Mouse (Mus musculus) neural tube, embryonic 12.5 days (tissue): ENCODE data around the gene Bmp5. TPM values are rescaled to one million over a fixed set of nuclear protein-coding genes. Genes with fewer than 3 reads are reported as not detected.
"Not testable (repeated sequence)": the region's sequence is repeated elsewhere in the genome, so short reads cannot be mapped to it uniquely, and the experiment has no call there.

Source experiments
- ATAC-seq: fragments of 200-750 bp; cut with Nextera tagmentation; 2 replicates; pipeline ENCODE4 v1.8.0; 2017; ENCODE audit warnings: low read depth, mild to moderate bottlenecking, moderate TSS enrichment, moderate library complexity; ENCODE audit not compliant: low FRiP score
- H3K27ac ChIP-seq: fragments of 300-500 bp; sonication (generic); 2 replicates; pipeline ENCODE4 v1.5.1; 2016
- H3K27me3 ChIP-seq: fragments of 300-500 bp; sonication (generic); replicated peaks from 2 replicates; pipeline ENCODE4 v1.6.1; 2016; ENCODE audit warnings: mild to moderate bottlenecking
- H3K36me3 ChIP-seq: fragments of 300-500 bp; sonication (generic); 2 replicates; pipeline ENCODE4 v1.6.1; 2016; ENCODE audit warnings: mild to moderate bottlenecking
- H3K4me1 ChIP-seq: fragments of 300-500 bp; sonication (generic); 2 replicates; pipeline ENCODE4 v1.6.1; 2016
- H3K4me2 ChIP-seq: fragments of 300-500 bp; sonication (generic); replicated peaks from 2 replicates; pipeline ENCODE4 v1.6.1; 2016; ENCODE audit warnings: mild to moderate bottlenecking
- H3K4me3 ChIP-seq: fragments of 300-500 bp; sonication (generic); 2 replicates; pipeline ENCODE4 v1.5.1; 2016
- H3K9ac ChIP-seq: fragments of 300-500 bp; sonication (generic); 2 replicates; pipeline ENCODE4 v1.6.1; 2016; ENCODE audit warnings: mild to moderate bottlenecking
- H3K9me3 ChIP-seq: fragments of 300-500 bp; sonication (generic); 2 replicates; pipeline ENCODE4 v1.6.1; 2016; ENCODE audit warnings: mild to moderate bottlenecking
- WGBS: fragments of 180-500 bp; shearing (Covaris S2); methylation state at CpG from one replicate; pipeline ENCODE4 v1.1.7; 2016; 5-methylcytosine and 5-hydroxymethylcytosine counted together
- polyA plus RNA-seq: library from polyadenylated mRNA; unstranded; fragments of >200 nt; fragmentation: Nextera tagmentation; extraction: Ambion mirVana; gene quantifications from 2 replicates; pipeline ENCODE4 v1.2.1, GENCODE M21; 2016

Gene Bmp5
- polyA plus RNA-seq, 1 experiment from 2014 or later: 5.3 TPM

GRCm38 (mm10) chr9:75785959-75786358 lies 10.8 kb downstream of the Bmp5 start:
- Histone ChIP-seq H3K9me3 (no peaks in the 10 kb centered on the region), H3K4me2 (no peak overlapping the region), H3K27ac (no peak overlapping the region), H3K4me3 (no peak overlapping the region), H3K4me1 (peaks cover 5% of the 10 kb centered on the region; the same call in 1 of the 2 replicates), H3K9ac (no peak overlapping the region), H3K36me3 (no peaks in the 10 kb centered on the region), H3K27me3 (no peaks in the 10 kb centered on the region)
- no peak for ATAC-seq
- 79% methylated on average over 5 of the region's 5 CpGs for WGBS

GRCm38 (mm10) chr9:75787121-75787520 lies 12.0 kb downstream of the Bmp5 start:
- ATAC-seq: no peak
- Histone ChIP-seq H3K27ac (no peak overlapping the region), H3K4me1 (no peaks in the 10 kb centered on the region), H3K36me3 (no peaks in the 10 kb centered on the region), H3K9ac (no peak overlapping the region), H3K4me3 (no peak overlapping the region), H3K9me3 (no peaks in the 10 kb centered on the region), H3K27me3 (no peaks in the 10 kb centered on the region), H3K4me2 (no peak overlapping the region)
- WGBS: 93% methylated on average over 15 of the region's 15 CpGs

GRCm38 (mm10) chr9:75789879-75790428 lies 14.8 kb downstream of the Bmp5 start:
- ATAC-seq: peak; percentile 48; the same call in 1 of the 2 replicates
- no peak overlapping the region for H3K4me3 ChIP-seq
- H3K27me3 ChIP-seq: no peaks in the 10 kb centered on the region
- WGBS: 35% methylated on average over 7 of the region's 7 CpGs
- H3K4me2 ChIP-seq: no peak overlapping the region
- no peaks in the 10 kb centered on the region for H3K36me3 ChIP-seq
- no peaks in the 10 kb centered on the region for H3K4me1 ChIP-seq
- no peaks in the 10 kb centered on the region for H3K9me3 ChIP-seq
- no peak overlapping the region for H3K9ac ChIP-seq
- no peak overlapping the region for H3K27ac ChIP-seq

- H3K27me3 ChIP-seq: no peaks in the 10 kb centered on the region
- H3K4me2 ChIP-seq: no peak overlapping the region
- H3K36me3 ChIP-seq: no peaks in the 10 kb centered on the region
- 93% methylated on average over 6 of the region's 6 CpGs for WGBS
- no peak for ATAC-seq
- no peak overlapping the region for H3K27ac ChIP-seq
- no peaks in the 10 kb centered on the region for H3K4me1 ChIP-seq
- H3K9me3 ChIP-seq: no peaks in the 10 kb centered on the region
- no peak overlapping the region for H3K4me3 ChIP-seq
- H3K9ac ChIP-seq: no peak overlapping the region
These were observed 29.8 kb downstream of the Bmp5 start for GRCm38 (mm10) chr9:75804940-75805339.

- H3K27me3 ChIP-seq, ATAC-seq, H3K9ac ChIP-seq, H3K4me2 ChIP-seq, H3K4me3 ChIP-seq, H3K9me3 ChIP-seq, H3K36me3 ChIP-seq, H3K4me1 ChIP-seq, H3K27ac ChIP-seq: not testable (repeated sequence)
- WGBS: 94% methylated on average over 4 of the region's 4 CpGs
These were observed 33.0 kb downstream of the Bmp5 start for GRCm38 (mm10) chr9:75808179-75808578.

- 90% methylated on average over 7 of the region's 7 CpGs for WGBS
- no peaks in the 10 kb centered on the region for H3K27me3 ChIP-seq
- no peak overlapping the region for H3K27ac ChIP-seq
- ATAC-seq: no peak
- no peak overlapping the region for H3K4me2 ChIP-seq
- no peaks in the 10 kb centered on the region for H3K36me3 ChIP-seq
- no peaks in the 10 kb centered on the region for H3K9me3 ChIP-seq
- H3K9ac ChIP-seq: no peak overlapping the region
- no peaks in the 10 kb centered on the region for H3K4me1 ChIP-seq
- no peak overlapping the region for H3K4me3 ChIP-seq
These were observed 33.5 kb downstream of the Bmp5 start for GRCm38 (mm10) chr9:75808659-75809058.

- Histone ChIP-seq H3K27me3 (no peaks in the 10 kb centered on the region), H3K9ac (no peak overlapping the region), H3K4me1 (no peaks in the 10 kb centered on the region), H3K4me2 (no peak overlapping the region), H3K36me3 (no peaks in the 10 kb centered on the region), H3K4me3 (no peak overlapping the region), H3K9me3 (no peaks in the 10 kb centered on the region), H3K27ac (no peak overlapping the region)
- 92% methylated on average over 1 of the region's 1 CpGs for WGBS
- no peak for ATAC-seq
These were observed 40.0 kb downstream of the Bmp5 start for GRCm38 (mm10) chr9:75815161-75815560.

- Histone ChIP-seq H3K27ac (no peak overlapping the region), H3K27me3 (no peaks in the 10 kb centered on the region), H3K4me1 (no peaks in the 10 kb centered on the region), H3K4me3 (no peak overlapping the region), H3K9ac (no peak overlapping the region), H3K36me3 (no peaks in the 10 kb centered on the region), H3K9me3 (no peaks in the 10 kb centered on the region), H3K4me2 (no peak overlapping the region)
- WGBS: 76% methylated on average over 5 of the region's 5 CpGs
- no peak for ATAC-seq
These were observed 43.2 kb downstream of the Bmp5 start for GRCm38 (mm10) chr9:75818400-75818799.

- 69% methylated on average over 9 of the region's 9 CpGs for WGBS
- Histone ChIP-seq H3K36me3 (no peaks in the 10 kb centered on the region), H3K9me3 (no peaks in the 10 kb centered on the region), H3K27me3 (no peaks in the 10 kb centered on the region), H3K4me3 (no peak overlapping the region), H3K27ac (no peak overlapping the region), H3K9ac (no peak overlapping the region), H3K4me1 (no peaks in the 10 kb centered on the region; the same call in 1 of the 2 replicates), H3K4me2 (no peak overlapping the region)
- ATAC-seq: peak; percentile 53; the same call in 1 of the 2 replicates
These were observed 57.3 kb downstream of the Bmp5 start for GRCm38 (mm10) chr9:75832468-75832867.

GRCm38 (mm10) chr9:75833189-75833732 lies 58.1 kb downstream of the Bmp5 start:
- H3K36me3 ChIP-seq: no peaks in the 10 kb centered on the region
- H3K9ac ChIP-seq: no peak overlapping the region
- no peak overlapping the region for H3K4me2 ChIP-seq
- H3K4me3 ChIP-seq: no peak overlapping the region
- WGBS: 82% methylated on average over 5 of the region's 5 CpGs
- no peaks in the 10 kb centered on the region for H3K27me3 ChIP-seq
- H3K9me3 ChIP-seq: no peaks in the 10 kb centered on the region
- H3K27ac ChIP-seq: no peak overlapping the region
- no peaks in the 10 kb centered on the region; the same call in 1 of the 2 replicates for H3K4me1 ChIP-seq
- no peak for ATAC-seq

GRCm38 (mm10) chr9:75839450-75839849 lies 64.3 kb downstream of the Bmp5 start:
- H3K36me3 ChIP-seq: no peaks in the 10 kb centered on the region
- H3K27ac ChIP-seq: no peak overlapping the region
- WGBS: 63% methylated on average over 3 of the region's 3 CpGs
- H3K4me1 ChIP-seq: no peaks in the 10 kb centered on the region
- ATAC-seq: no peak
- no peaks in the 10 kb centered on the region for H3K27me3 ChIP-seq
- no peak overlapping the region for H3K4me2 ChIP-seq
- H3K9ac ChIP-seq: no peak overlapping the region
- no peak overlapping the region for H3K4me3 ChIP-seq
- H3K9me3 ChIP-seq: no peaks in the 10 kb centered on the region

GRCm38 (mm10) chr9:75840841-75841240 lies 65.7 kb downstream of the Bmp5 start:
- ATAC-seq: no peak
- Histone ChIP-seq H3K4me1 (no peaks in the 10 kb centered on the region), H3K27ac (no peak overlapping the region), H3K9me3 (no peaks in the 10 kb centered on the region), H3K36me3 (no peaks in the 10 kb centered on the region), H3K4me2 (no peak overlapping the region), H3K27me3 (no peaks in the 10 kb centered on the region), H3K4me3 (no peak overlapping the region), H3K9ac (no peak overlapping the region)
- 88% methylated on average over 6 of the region's 6 CpGs for WGBS

- ATAC-seq: no peak
- H3K9ac ChIP-seq: no peak overlapping the region
These were observed 70.8 kb downstream of the Bmp5 start for GRCm38 (mm10) chr9:75846010-75846409.

More at GRCm38 (mm10) chr9:75846010-75846409, 70.8 kb downstream of the Bmp5 start:
- Histone ChIP-seq H3K4me2 (no peak overlapping the region), H3K9me3 (no peaks in the 10 kb centered on the region), H3K4me3 (no peak overlapping the region), H3K27ac (no peak overlapping the region), H3K4me1 (no peaks in the 10 kb centered on the region), H3K27me3 (no peaks in the 10 kb centered on the region), H3K36me3 (no peaks in the 10 kb centered on the region)
